Mouse (Mus musculus) C2C12 (cell line): ENCODE data around the gene Sept14. TPM values are rescaled to one million over a fixed set of nuclear protein-coding genes. Genes with fewer than 3 reads are reported as not detected.

Experiments used
- H3K27me3 ChIP-seq: one replicate; pipeline ENCODE4 v1.6.1; 2011; ENCODE audit not compliant: control insufficient read depth, insufficient read depth, insufficient read length
- H3K36me3 ChIP-seq: one replicate; pipeline ENCODE4 v1.6.1; 2011; ENCODE audit not compliant: control insufficient read depth, insufficient read depth
- H3K4me3 ChIP-seq: one replicate; pipeline ENCODE4 v1.5.1; 2011; ENCODE audit warnings: mild to moderate bottlenecking, control low read depth; ENCODE audit not compliant: poor library complexity, insufficient read depth, severe bottlenecking
- H3K79me2 ChIP-seq: one replicate; pipeline ENCODE4 v1.6.1; 2011; ENCODE audit not compliant: control insufficient read depth, insufficient read depth
- H3K79me3 ChIP-seq: one replicate; pipeline ENCODE4 v1.6.1; 2011; ENCODE audit warnings: low read depth, control low read depth
- H3ac ChIP-seq: one replicate; pipeline ENCODE3; 2011; ENCODE audit warnings: low read depth; ENCODE audit not compliant: control insufficient read depth, insufficient read length
- CEBPB ChIP-seq: IDR thresholded peaks from one replicate; pipeline ENCODE4 v1.6.1; 2011; ENCODE audit warnings: low read depth, mild to moderate bottlenecking, control low read depth, moderate library complexity
- CTCF ChIP-seq: IDR thresholded peaks from one replicate; pipeline ENCODE4 v1.5.1; 2011; ENCODE audit not compliant: control insufficient read depth, insufficient read depth, insufficient read length
- FOSL1 ChIP-seq: IDR thresholded peaks from one replicate; pipeline ENCODE4 v1.8.0; 2011; ENCODE audit warnings: mild to moderate bottlenecking, low read length; ENCODE audit not compliant: poor library complexity, insufficient read depth, severe bottlenecking
- MAX ChIP-seq: IDR thresholded peaks from one replicate; pipeline ENCODE4 v1.6.1; 2011; ENCODE audit warnings: mild to moderate bottlenecking, control low read depth
- MYOD1 ChIP-seq: IDR thresholded peaks from one replicate; pipeline ENCODE4 v1.6.1; 2011; ENCODE audit warnings: low read depth; ENCODE audit not compliant: control insufficient read depth, insufficient read length
- MYOG ChIP-seq: IDR thresholded peaks from one replicate; pipeline ENCODE4 v1.6.1; 2011; ENCODE audit not compliant: control insufficient read depth, insufficient read length; ENCODE audit errors: extremely low read depth
- USF1 ChIP-seq: IDR thresholded peaks from one replicate; pipeline ENCODE4 v1.6.1; 2011; ENCODE audit warnings: low read depth, mild to moderate bottlenecking, control low read depth, moderate library complexity
- polyA plus RNA-seq: library from polyadenylated mRNA; unstranded; fragments of >200 nt; fragmentation: generic; extraction: Trizol; gene quantifications from one replicate; pipeline ENCODE4 v1.2.1, GENCODE M21; 2012; ENCODE audit warnings: missing spikeins

The Sept14 gene
- polyA plus RNA-seq, 1 experiment: not detected

- H3K79me3 ChIP-seq: peaks cover 11% of the 10 kb centered on the region
- H3K36me3 ChIP-seq: no peaks in the 10 kb centered on the region
- H3K27me3 ChIP-seq: no peaks in the 10 kb centered on the region
- H3K4me3 ChIP-seq: no peak overlapping the region
- H3K79me2 ChIP-seq: peaks cover 53% of the 10 kb centered on the region
- TF ChIP-seq CTCF (no peak), MYOD1 (no peak), USF1 (no peak), MAX (no peak), MYOG (no peak), FOSL1 (no peak), CEBPB (no peak)
- H3ac ChIP-seq: no peak overlapping the region
Observed at GRCm38 (mm10) chr5:129666271-129666909, 41.9 kb downstream of the Sept14 start.

DNA sequence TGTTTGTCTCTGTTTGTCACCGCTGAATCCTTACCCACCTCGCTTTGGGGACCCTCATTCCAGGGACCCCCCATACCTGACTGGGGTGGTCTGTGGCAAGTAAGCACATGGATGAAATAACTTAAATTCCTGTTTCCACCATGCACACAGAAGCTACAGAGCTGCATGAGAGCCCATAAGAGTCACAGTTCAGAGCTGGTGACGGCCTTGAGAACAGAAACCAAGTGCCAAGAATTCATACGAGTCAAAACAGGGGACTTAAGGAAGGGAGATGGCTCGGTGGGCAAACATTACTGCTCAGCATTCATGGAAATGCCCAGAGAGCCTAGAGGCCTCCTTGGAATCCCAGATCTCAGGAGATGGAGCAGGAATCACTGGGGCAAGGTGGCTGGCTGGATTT lies 44.2 kb downstream of the Sept14 start:
- peaks cover 8% of the 10 kb centered on the region for H3K36me3 ChIP-seq
- H3K79me2 ChIP-seq: peaks cover 45% of the 10 kb centered on the region
- no peak for TF ChIP-seq CEBPB
- TF ChIP-seq MYOG: no peak
- no peak for TF ChIP-seq MYOD1
- no peak for TF ChIP-seq USF1
- no peak for TF ChIP-seq FOSL1
- TF ChIP-seq MAX: no peak

GRCm38 (mm10) chr5:129657931-129658330 lies 50.4 kb downstream of the Sept14 start:
- Histone ChIP-seq H3K79me2 (peaks cover 12% of the 10 kb centered on the region), H3ac (no peak overlapping the region), H3K79me3 (peaks cover 2% of the 10 kb centered on the region), H3K4me3 (no peak overlapping the region), H3K36me3 (peaks cover 39% of the 10 kb centered on the region), H3K27me3 (no peaks in the 10 kb centered on the region)
- TF ChIP-seq CEBPB: no peak
- no peak for TF ChIP-seq CTCF
- no peak for TF ChIP-seq MYOG
- TF ChIP-seq MAX: no peak
- TF ChIP-seq MYOD1: no peak
- no peak for TF ChIP-seq FOSL1
- TF ChIP-seq USF1: no peak

More for the DNA sequence above, 44.2 kb downstream of the Sept14 start:
- Histone ChIP-seq H3K79me3 (peaks cover 8% of the 10 kb centered on the region), H3K27me3 (no peaks in the 10 kb centered on the region), H3K4me3 (no peak overlapping the region), H3ac (no peak overlapping the region)

DNA sequence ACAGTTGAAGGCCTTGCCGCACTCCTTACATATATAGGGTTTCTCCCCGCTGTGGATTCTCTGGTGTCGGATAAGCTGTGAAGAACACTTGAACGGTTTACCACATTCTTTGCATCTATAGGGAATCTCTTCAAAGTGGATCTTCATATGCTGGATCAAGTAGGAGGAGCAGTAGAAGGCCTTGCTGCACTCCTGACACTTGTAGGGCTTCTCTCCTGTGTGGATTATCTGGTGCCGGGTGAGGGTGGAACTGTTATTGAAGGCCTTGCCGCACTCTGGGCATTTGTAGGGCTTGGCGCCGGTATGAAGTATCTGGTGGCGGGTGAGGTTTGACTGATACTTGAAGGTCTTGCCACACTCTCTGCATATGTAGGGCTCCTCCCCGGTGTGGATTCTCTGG lies 51.3 kb downstream of the Sept14 start:
- H3K4me3 ChIP-seq: no peak overlapping the region
- H3ac ChIP-seq: no peak overlapping the region
- TF ChIP-seq MYOD1: no peak
- TF ChIP-seq FOSL1: no peak
- no peak for TF ChIP-seq CEBPB
- TF ChIP-seq USF1: no peak
- TF ChIP-seq MYOG: no peak
- TF ChIP-seq CTCF: no peak
- no peak for TF ChIP-seq MAX
- no peaks in the 10 kb centered on the region for H3K27me3 ChIP-seq
- H3K36me3 ChIP-seq: peaks cover 39% of the 10 kb centered on the region
- H3K79me3 ChIP-seq: no peaks in the 10 kb centered on the region
- H3K79me2 ChIP-seq: peaks cover 2% of the 10 kb centered on the region

GRCm38 (mm10) chr5:129650858-129651257 lies 57.5 kb downstream of the Sept14 start:
- Histone ChIP-seq H3K79me3 (no peaks in the 10 kb centered on the region), H3K4me3 (no peak overlapping the region), H3K27me3 (no peaks in the 10 kb centered on the region), H3ac (no peak overlapping the region), H3K36me3 (no peaks in the 10 kb centered on the region), H3K79me2 (no peaks in the 10 kb centered on the region)
- no peak for TF ChIP-seq USF1
- no peak for TF ChIP-seq MYOG
- no peak for TF ChIP-seq FOSL1
- no peak for TF ChIP-seq MYOD1
- no peak for TF ChIP-seq CEBPB
- TF ChIP-seq MAX: no peak
- TF ChIP-seq CTCF: no peak

Other genes starting within 250 kb of the Sept14 start
- gene Sfswap, start 207.3 kb downstream of the Sept14 start, polyA plus RNA-seq: 29.1 TPM
- gene Mmp17, start 124.3 kb downstream of the Sept14 start, polyA plus RNA-seq: 0.26 TPM
- gene Zfp11, start 38.4 kb downstream of the Sept14 start, polyA plus RNA-seq: 1.2 TPM
- 146 TPM for gene Mrps17, start 7.0 kb upstream of the Sept14 start, polyA plus RNA-seq
- gene Nipsnap2, start 16.6 kb upstream of the Sept14 start, polyA plus RNA-seq: 31.9 TPM
- 131 TPM for gene Psph, start 78.9 kb upstream of the Sept14 start, polyA plus RNA-seq
- 48.6 TPM for gene Sumf2, start 138.5 kb upstream of the Sept14 start, polyA plus RNA-seq
- gene Chchd2, start 179.0 kb upstream of the Sept14 start, polyA plus RNA-seq: 856 TPM
- 1.4 TPM for gene Zbed5, start 187.2 kb upstream of the Sept14 start, polyA plus RNA-seq
- 0.15 TPM for gene Phkg1, start 190.0 kb upstream of the Sept14 start, polyA plus RNA-seq
- 0.28 TPM for gene Nupr1l, start 200.0 kb upstream of the Sept14 start, polyA plus RNA-seq
- 16.5 TPM for gene Vkorc1l1, start 233.5 kb upstream of the Sept14 start, polyA plus RNA-seq